Mouse (Mus musculus) layer of hippocampus, adult 9-10 months (tissue): ENCODE measurements around the gene Fkbp15.
"Not testable (repeated sequence)": the region's sequence is repeated elsewhere in the genome, so short reads cannot be mapped to it uniquely, and the experiment has no call there.

Experiments
- DNase-seq: peaks from one replicate; pipeline ENCODE4 v3.0.0; 2022; ENCODE audit warnings: low spot score

Gene Fkbp15

GRCm38 (mm10) chr4:62281319-62281718 is 79.0 kb downstream of the Fkbp15 start:
- DNase-seq, result no peak

DNA sequence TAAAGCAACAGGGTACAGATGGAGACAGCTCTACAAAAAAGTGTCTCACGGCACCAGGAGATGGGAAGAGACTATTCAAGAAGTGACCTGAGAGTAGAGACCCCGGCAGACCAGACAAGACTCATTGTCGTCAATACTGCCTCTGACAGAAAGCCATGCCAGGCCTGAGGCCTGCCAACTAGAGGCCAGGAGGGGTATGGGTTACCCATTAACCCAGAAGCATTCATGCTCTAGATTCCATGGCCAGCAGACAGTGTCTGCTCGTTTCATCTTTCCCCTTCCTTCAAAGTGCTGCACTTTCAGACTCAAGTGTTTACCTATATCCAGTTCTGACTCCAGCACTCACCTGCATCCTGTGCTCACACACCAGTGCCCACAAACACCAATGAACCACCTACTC is 82.3 kb downstream of the Fkbp15 start:
- no peak for DNase-seq

DNA sequence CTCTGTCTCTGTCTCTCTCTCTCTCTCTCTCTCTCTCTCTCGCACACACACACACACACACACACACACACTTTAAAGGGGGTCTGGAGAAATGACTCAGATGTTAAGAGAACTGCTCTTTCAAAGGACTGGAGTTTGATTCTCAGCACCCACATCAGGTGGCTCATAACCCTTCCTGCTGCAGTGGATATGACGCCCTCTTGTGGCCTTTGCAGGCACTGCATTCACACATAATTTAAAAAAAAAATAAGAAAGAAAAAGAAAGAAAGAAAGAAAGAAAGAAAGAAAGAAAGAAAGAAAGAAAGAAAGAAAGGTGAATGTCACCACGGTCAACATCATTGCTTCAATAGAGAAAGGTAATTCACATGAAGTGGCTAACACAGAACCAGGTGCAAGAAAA is 83.1 kb downstream of the Fkbp15 start:
- DNase-seq, result no peak

GRCm38 (mm10) chr4:62276642-62277041 is 83.7 kb downstream of the Fkbp15 start:
- DNase-seq, result no peak

- DNase-seq, result no peak
Observed at GRCm38 (mm10) chr4:62274841-62275536, 85.4 kb downstream of the Fkbp15 start.

DNA sequence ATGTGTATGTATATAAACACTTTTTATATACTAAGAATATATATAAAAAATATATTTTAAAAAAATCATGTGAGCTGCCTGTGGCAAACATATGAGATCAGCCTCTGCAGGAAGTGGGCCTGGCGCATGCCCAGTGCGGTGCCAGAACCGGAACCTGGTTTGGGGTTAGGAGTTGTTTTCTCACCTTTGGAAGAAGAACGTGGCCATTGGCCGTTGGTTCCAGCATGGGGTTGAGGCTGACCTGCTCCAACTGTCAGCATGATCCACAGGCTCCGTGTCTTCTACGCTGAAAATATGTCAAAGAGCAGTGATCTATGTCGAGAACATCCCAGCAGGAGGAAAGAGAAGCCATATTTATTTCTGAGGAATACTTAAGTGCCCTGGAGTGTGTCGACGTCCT is 86.4 kb downstream of the Fkbp15 start:
- no peak for DNase-seq

GRCm38 (mm10) chr4:62272696-62273095 is 87.7 kb downstream of the Fkbp15 start:
- DNase-seq, result no peak

DNA sequence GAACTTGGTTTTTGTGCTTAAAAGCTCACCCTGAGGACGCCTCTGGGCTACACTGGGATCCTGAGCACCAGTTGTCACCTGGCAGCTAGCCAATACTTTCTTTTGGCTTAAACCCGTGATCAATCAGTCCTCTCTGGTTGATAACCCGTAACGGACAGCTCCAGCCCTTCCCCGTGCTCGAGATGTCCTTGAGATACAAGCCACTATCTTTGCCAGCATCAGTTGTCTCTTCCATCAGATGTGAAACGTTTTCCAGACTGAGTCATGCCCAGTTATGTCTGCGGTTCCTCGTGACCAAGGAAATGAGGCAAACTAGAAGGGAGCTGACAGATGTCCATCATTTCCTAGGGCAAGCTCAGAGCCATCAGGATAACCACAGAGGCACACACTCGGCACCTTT is 93.2 kb downstream of the Fkbp15 start:
- no peak for DNase-seq

GRCm38 (mm10) chr4:62266016-62266415 is 94.3 kb downstream of the Fkbp15 start:
- not testable (repeated sequence) for DNase-seq

DNA sequence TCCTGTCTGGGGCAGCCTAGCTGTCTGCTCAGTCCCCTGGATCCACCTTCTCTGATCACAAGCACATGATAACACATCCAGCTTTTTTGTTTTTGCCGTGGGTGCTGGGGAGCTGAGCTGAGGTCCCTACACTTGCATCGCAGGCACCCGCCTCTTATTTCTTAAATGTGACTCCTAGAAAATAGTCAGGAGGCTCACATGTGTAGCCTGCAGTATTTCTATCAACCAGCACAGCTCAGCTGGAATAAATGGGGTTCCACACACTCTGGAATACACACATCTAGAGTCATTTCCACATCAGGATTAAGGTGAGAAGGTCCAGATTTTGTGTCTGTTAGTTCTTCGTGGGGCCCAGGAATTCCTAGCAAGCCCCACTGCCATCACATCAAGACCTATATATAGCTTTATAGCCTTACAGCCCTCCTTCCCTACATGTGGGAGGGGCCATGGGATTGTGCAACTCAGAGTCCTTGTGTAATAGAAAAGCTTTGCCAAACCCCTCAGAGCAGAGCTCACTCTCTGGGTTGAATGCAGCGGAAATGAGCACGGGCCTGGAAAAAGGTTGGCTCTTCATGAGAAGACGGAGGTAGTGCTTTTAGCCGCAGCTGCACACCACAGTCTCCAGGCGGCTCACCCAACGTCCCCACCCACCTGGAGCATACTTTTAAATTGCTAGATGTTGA is 95.1 kb downstream of the Fkbp15 start:
- no peak for DNase-seq

GRCm38 (mm10) chr4:62263133-62263844 is 97.1 kb downstream of the Fkbp15 start:
- DNase-seq, result no peak

GRCm38 (mm10) chr4:62262276-62262675 is 98.1 kb downstream of the Fkbp15 start, which contains the start of gene Slc31a2:
Slc31a2 (plus strand) TSS chr4:62262562.
- DNase-seq, result no peak

- DNase-seq, result no peak
Observed at GRCm38 (mm10) chr4:62256931-62257330, 103.4 kb downstream of the Fkbp15 start.

GRCm38 (mm10) chr4:62254551-62254950 is 105.8 kb downstream of the Fkbp15 start:
- no peak for DNase-seq

DNA sequence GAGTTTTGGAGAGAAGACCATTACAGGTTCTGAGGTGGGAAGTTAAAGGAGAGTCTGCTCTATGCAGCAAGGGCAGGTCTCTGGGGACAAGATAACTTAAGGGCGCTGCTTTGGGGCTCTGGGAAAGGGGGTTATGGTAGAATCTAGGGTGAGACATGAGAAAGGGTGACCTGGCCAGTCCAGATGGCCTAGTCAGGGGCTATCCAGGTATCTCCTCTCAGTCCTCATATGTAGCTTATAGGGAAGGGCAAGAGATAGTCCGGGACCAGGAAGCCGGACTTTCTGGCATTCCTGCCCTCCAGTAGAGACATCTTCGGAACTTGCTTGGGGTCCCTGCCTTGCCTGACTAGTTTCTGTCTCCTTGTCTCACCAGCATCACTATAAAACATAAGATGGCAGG is 108.6 kb downstream of the Fkbp15 start:
- DNase-seq, result no peak

DNA sequence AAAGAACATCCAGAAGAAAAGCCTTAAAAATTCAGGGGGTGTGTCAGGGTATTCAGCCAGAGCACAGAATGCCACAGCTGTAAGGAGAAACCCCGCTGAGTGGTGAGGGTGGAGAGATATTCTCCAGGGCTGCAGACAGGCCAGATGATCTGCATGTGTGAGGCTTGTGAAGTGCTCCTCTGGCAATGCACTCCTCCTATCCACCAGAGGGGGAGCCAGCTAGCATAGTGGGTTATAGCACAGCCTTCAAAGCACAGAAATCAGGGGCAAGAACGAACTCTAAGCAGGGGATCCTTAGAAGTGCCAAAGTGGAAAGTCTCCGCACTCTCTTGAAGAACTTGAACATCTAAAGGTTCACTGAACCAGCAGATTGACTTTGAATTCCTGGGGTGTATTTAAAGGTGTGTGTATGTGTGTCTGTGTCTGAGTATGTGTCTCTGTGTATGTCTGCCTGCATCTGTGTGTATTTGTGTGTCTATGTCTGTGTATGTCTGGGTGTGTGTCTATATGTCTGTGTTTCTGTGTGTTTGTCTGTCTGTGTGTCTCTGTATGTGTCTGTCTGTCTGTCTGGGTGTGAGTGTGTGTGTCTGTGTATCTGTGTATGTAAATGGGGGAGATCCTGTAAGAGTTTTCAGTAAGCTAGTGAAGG is 109.3 kb downstream of the Fkbp15 start:
- no peak for DNase-seq
